Mouse (Mus musculus) liver, embryonic 14.5 days (tissue): ENCODE data around the gene Tmem126a. TPM values are rescaled to one million over a fixed set of nuclear protein-coding genes. Genes with fewer than 3 reads are reported as not detected.
A peak's percentile ranks its signal among the peaks of the same experiment; 100 is the strongest.

Source experiments
- ATAC-seq: fragments of 200-750 bp; cut with Nextera tagmentation; 2 replicates; pipeline ENCODE4 v1.8.0; 2017; ENCODE audit warnings: moderate number of reproducible peaks, mild to moderate bottlenecking, moderate library complexity; ENCODE audit not compliant: insufficient read depth
- DNase-seq, 3 experiments: peaks; one replicate each; pipeline ENCODE4 v3.0.0-alpha.2; 2012 to 2013; ENCODE audit warnings: low read depth in 3 of 3, low spot score in 3 of 3
- H3K27ac ChIP-seq: fragments of 300-500 bp; sonication (generic); 2 replicates; pipeline ENCODE4 v1.5.1; 2014; ENCODE audit warnings: moderate library complexity, mild to moderate bottlenecking, control low read depth, inconsistent platforms
- H3K27me3 ChIP-seq: fragments of 300-500 bp; sonication (generic); 2 replicates; pipeline ENCODE4 v1.6.1; 2014; ENCODE audit warnings: mild to moderate bottlenecking, low read length, moderate library complexity; ENCODE audit not compliant: control insufficient read depth, insufficient read depth
- H3K36me3 ChIP-seq: fragments of 300-500 bp; sonication (generic); replicated peaks from 2 replicates; pipeline ENCODE4 v1.6.1; 2014; ENCODE audit warnings: low read depth; ENCODE audit not compliant: control insufficient read depth, insufficient read depth
- H3K4me1 ChIP-seq, 2 experiments: fragments of 200-500 bp in 1 of 2; fragments of 300-500 bp in 1 of 2; sonication (generic) in 1 of 2; replicated peaks; 2 replicates each; pipeline ENCODE4 v1.6.1; 2012 to 2014; ENCODE audit warnings: antibody characterized with exemption in 1 of 2, inconsistent platforms in 1 of 2, low read length in 1 of 2; ENCODE audit not compliant: control insufficient read depth in 2 of 2, insufficient read depth in 2 of 2
- H3K4me2 ChIP-seq: fragments of 300-500 bp; sonication (generic); 2 replicates; pipeline ENCODE4 v1.6.1; 2014; ENCODE audit warnings: low read depth, mild to moderate bottlenecking, control low read depth, moderate library complexity
- H3K4me3 ChIP-seq, 2 experiments: fragments of 200-500 bp in 1 of 2; fragments of 300-500 bp in 1 of 2; sonication (generic) in 1 of 2; 2 replicates each; pipeline ENCODE4 v1.5.1; 2012 to 2014; ENCODE audit warnings: low read depth in 2 of 2, low read length in 2 of 2, mild to moderate bottlenecking in 2 of 2, control low read depth in 1 of 2, inconsistent platforms in 1 of 2, moderate library complexity in 1 of 2; ENCODE audit not compliant: insufficient read depth in 1 of 2
- H3K9ac ChIP-seq: fragments of 300-500 bp; sonication (generic); replicated peaks from 2 replicates; pipeline ENCODE4 v1.6.1; 2014; ENCODE audit warnings: mild to moderate bottlenecking, control low read depth, moderate library complexity
- H3K9me3 ChIP-seq: fragments of 300-500 bp; sonication (generic); 2 replicates; pipeline ENCODE4 v1.6.1; 2016; ENCODE audit warnings: low read length, mixed read lengths; ENCODE audit not compliant: control insufficient read depth
- CTCF ChIP-seq: IDR thresholded peaks from 2 replicates; pipeline ENCODE4 v1.5.1; 2016; ENCODE audit warnings: antibody characterized with exemption, low read depth, control low read depth
- EP300 ChIP-seq: IDR thresholded peaks from 2 replicates; pipeline ENCODE4 v1.6.1; 2016; ENCODE audit warnings: antibody characterized with exemption, low read depth
- WGBS: fragments of 180-500 bp; shearing (Covaris S2); extraction: QIAGEN DNeasy Blood & Tissue Kit; methylation state at CpG from one replicate; pipeline ENCODE4 v1.1.7; 2014; ENCODE audit not compliant: insufficient replicate concordance; 5-methylcytosine and 5-hydroxymethylcytosine counted together
- polyA plus RNA-seq, 2 experiments: library from polyadenylated mRNA; depleted of rRNA in 1 of 2; stranded (reverse) in 1 of 2; unstranded in 1 of 2; fragments of >200 nt; fragmentation: Nextera tagmentation in 1 of 2; extraction: Ambion mirVana in 1 of 2; gene quantifications; 2 replicates each; pipeline versions ENCODE4 v1.2.1 to v1.2.3; 2012 to 2014

The Tmem126a gene
- polyA plus RNA-seq, 2 experiments: 17.0 to 47.7 TPM

DNA sequence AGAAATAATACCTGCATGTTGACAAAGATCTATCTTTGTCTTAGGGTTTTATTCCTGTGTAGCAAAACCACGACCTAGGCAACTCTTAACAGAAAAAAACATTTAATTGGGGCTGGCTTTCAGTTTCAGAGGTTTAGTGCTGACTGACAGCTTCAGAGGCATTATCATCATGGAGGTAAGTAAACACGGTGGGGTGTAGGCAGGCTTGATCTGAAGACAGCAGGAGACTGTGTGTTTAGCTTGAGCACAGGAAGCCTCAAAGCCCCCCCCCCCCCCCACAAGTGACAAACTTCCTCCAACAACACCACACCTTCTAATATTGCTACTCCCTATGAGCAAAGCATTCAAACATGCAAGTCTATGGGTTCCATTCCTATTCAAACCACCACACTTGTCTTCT is 16.5 kb upstream of the Tmem126a start:
- H3K4me1 ChIP-seq: peaks cover 8 to 11% of the 10 kb centered on the region in 2 experiments
- no peak overlapping the region for H3K4me2 ChIP-seq
- H3K4me3 ChIP-seq: no peak overlapping the region
- ATAC-seq (no peak), DNase-seq (no peak)
- TF ChIP-seq CTCF: no peak
- no peak for TF ChIP-seq EP300
- H3K9ac ChIP-seq: no peak overlapping the region
- peaks cover 2% of the 10 kb centered on the region; the same call in 1 of the 2 replicates for H3K27me3 ChIP-seq
- 33% methylated on average over 2 of the region's 2 CpGs for WGBS
- H3K27ac ChIP-seq: no peak overlapping the region
- peaks cover 2% of the 10 kb centered on the region; the same call in 1 of the 2 replicates for H3K36me3 ChIP-seq
- no peaks in the 10 kb centered on the region for H3K9me3 ChIP-seq

DNA sequence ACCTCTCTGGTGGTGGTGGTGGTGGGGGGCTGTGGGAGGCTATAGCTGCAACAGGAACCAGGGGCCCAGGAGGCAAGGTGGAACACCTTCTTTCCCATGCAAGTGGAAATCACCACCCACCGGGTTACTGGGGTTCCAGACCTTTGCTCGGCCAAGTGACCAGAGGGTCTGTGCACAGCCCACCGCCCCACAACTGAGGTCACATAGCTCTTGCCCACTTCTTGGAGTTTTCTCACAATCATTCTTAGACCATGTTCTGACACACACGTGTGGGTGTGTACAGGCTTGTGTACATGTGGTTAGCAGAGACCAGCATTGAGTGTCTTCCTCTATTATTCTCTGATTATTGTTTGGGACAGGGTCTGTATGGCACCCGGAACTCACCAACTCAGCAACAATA is 4.4 kb upstream of the Tmem126a start:
- H3K9me3 ChIP-seq: no peaks in the 10 kb centered on the region
- TF ChIP-seq CTCF (no peak), EP300 (no peak)
- H3K4me2 ChIP-seq: no peak overlapping the region
- no peak overlapping the region for H3K27ac ChIP-seq
- no peaks in the 10 kb centered on the region for H3K36me3 ChIP-seq
- H3K9ac ChIP-seq: no peak overlapping the region
- H3K4me3 ChIP-seq: no peak overlapping the region
- DNase-seq (no peak), ATAC-seq (no peak)
- no peaks in the 10 kb centered on the region for H3K27me3 ChIP-seq
- 70% methylated on average over 5 of the region's 5 CpGs for WGBS
- H3K4me1 ChIP-seq: peaks cover 6 to 9% of the 10 kb centered on the region in 2 experiments; a peak in 3 of 4 replicates

DNA sequence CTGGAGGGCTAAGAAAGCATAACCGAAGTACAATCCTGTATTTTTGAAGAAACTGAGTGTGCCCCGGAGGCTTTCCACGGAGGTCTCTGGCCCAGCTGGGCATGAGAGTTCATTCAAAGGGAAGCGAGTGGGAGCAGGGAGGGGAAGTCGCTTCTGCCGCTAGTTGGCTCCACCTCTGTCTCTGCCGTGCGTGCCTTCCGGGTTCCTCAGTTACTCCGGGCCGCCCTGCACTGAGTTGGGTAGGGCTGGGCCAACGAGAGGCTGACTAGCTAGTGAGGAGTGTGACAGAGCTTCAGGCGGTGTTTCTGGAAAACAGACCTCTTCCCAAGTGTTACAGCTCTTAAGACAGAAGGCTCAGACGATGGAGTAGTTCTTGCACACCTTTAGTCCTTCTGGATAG is 3.9 kb upstream of the Tmem126a start:
- DNase-seq: no peak
- TF ChIP-seq EP300: no peak
- peak; percentile 78 for TF ChIP-seq CTCF
- peak overlapping the region; percentile 31 for H3K4me2 ChIP-seq
- no peaks in the 10 kb centered on the region for H3K36me3 ChIP-seq
- H3K27me3 ChIP-seq: no peaks in the 10 kb centered on the region
- H3K4me1 ChIP-seq: peaks cover 6 to 13% of the 10 kb centered on the region in 2 experiments; a peak in 3 of 4 replicates
- no peak overlapping the region for H3K4me3 ChIP-seq
- 11% methylated on average over 14 of the region's 14 CpGs for WGBS
- no peak overlapping the region for H3K9ac ChIP-seq
- H3K27ac ChIP-seq: no peak overlapping the region
- no peak for ATAC-seq
- H3K9me3 ChIP-seq: no peaks in the 10 kb centered on the region

DNA sequence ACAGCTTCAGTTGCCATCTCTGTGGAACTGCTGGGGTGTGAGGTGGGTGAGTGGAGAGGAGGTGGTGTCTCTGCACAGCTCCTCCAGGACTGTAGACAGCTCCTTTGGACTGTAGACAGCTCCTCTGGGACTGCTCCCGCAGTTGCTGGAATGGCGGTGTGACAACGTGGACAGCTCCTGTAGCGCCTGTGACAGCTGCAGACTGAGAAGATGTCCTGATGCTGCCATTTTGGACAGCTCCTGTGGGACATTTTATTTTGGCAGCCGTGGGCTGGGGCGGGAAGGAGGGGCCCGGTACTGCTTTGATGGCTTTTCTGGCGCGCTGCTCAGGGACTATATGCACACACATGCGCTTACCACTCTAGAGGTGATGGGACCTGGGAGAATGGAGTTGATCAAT is 3.3 kb upstream of the Tmem126a start:
- Histone ChIP-seq H3K4me2 (peak overlapping the region; percentile 31), H3K4me1 (peaks cover 9 to 13% of the 10 kb centered on the region in 2 experiments; a peak in 3 of 4 replicates), H3K27me3 (no peaks in the 10 kb centered on the region), H3K4me3 (no peak overlapping the region), H3K9me3 (no peaks in the 10 kb centered on the region), H3K36me3 (no peaks in the 10 kb centered on the region), H3K9ac (no peak overlapping the region), H3K27ac (no peak overlapping the region)
- TF ChIP-seq CTCF (no peak), EP300 (no peak)
- 56% methylated on average over 10 of the region's 10 CpGs for WGBS
- ATAC-seq (no peak), DNase-seq (no peak)

DNA sequence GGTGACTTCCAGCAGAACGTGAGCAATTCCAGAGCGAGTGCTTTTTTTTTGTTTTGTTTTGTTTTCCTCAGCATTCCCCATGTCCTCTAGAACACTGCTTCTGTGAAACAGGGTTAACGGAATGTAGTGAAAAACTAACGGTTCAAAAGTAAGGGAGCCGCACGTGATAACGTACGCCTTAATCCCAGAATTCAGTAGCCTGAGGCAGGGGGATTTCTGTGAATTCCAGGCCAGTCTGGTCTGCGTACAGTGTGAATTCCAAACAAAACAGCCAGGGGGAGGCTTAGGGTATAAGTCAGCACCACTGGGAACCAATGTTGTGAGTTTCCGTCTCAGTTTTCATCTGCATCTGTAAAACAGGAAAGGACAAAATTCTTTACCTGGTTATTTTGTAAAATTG is 488 bp upstream of the Tmem126a start:
- Histone ChIP-seq H3K4me2 (peak overlapping the region; percentile 93), H3K27ac (peak overlapping the region; percentile 57), H3K4me3 (peak overlapping the region; percentile 71 to 74), H3K4me1 (peaks cover 9 to 13% of the 10 kb centered on the region in 2 experiments; a peak in 3 of 4 replicates), H3K9me3 (no peaks in the 10 kb centered on the region), H3K36me3 (peaks cover 5% of the 10 kb centered on the region; the same call in 1 of the 2 replicates), H3K9ac (peak overlapping the region; percentile 76), H3K27me3 (no peaks in the 10 kb centered on the region)
- TF ChIP-seq CTCF (no peak; the same call in 1 of the 2 replicates), EP300 (no peak)
- ATAC-seq: peak; percentile 15
- DNase-seq: no peak
- WGBS: 5% methylated on average over 10 of the region's 10 CpGs
